Mouse (Mus musculus): ENCODE results near the gene Fbp1. TPM values are rescaled to one million over a fixed set of nuclear protein-coding genes. Genes with fewer than 3 reads are reported as not detected.

The Fbp1 gene
- polyA plus RNA-seq, 1 experiment = not detected

- Histone ChIP-seq H3K36me3 (ENCODE audit: control insufficient read depth, insufficient read depth) (no peaks in the 10 kb centered on the region), H3K27me3 (ENCODE audit: control insufficient read depth, insufficient read depth, insufficient read length) (no peaks in the 10 kb centered on the region), H3K4me3 (ENCODE audit: insufficient read depth, poor library complexity, severe bottlenecking) (no peak overlapping the region), H3K79me3 (ENCODE audit: low read depth) (no peaks in the 10 kb centered on the region), H3K79me2 (ENCODE audit: control insufficient read depth, insufficient read depth) (no peaks in the 10 kb centered on the region), H3ac (ENCODE audit: control insufficient read depth, insufficient read length, low read depth) (no peak overlapping the region)
- no peak for TF ChIP-seq USF1 (IDR thresholded peaks at IDR 0.05; ENCODE audit: low read depth)
- TF ChIP-seq CEBPB (IDR thresholded peaks at IDR 0.05; ENCODE audit: low read depth) = no peak
- TF ChIP-seq CTCF (IDR thresholded peaks at IDR 0.05; ENCODE audit: control insufficient read depth, insufficient read depth, insufficient read length) = no peak
- no peak for TF ChIP-seq MYOD1 (IDR thresholded peaks at IDR 0.05; ENCODE audit: control insufficient read depth, insufficient read length, low read depth)
- TF ChIP-seq MYOG (IDR thresholded peaks at IDR 0.05; ENCODE audit: control insufficient read depth, extremely low read depth, insufficient read length) = no peak
- no peak for TF ChIP-seq FOSL1 (IDR thresholded peaks at IDR 0.05; ENCODE audit: insufficient read depth, low read length, poor library complexity, severe bottlenecking)
- no peak for TF ChIP-seq MAX (IDR thresholded peaks at IDR 0.05)
Measured at GRCm38 (mm10) chr13:62923182-62923581, 35.1 kb upstream of the Fbp1 start.

GRCm38 (mm10) chr13:62922645-62923044, 34.6 kb upstream of the Fbp1 start:
- no peaks in the 10 kb centered on the region for H3K79me3 ChIP-seq (ENCODE audit: low read depth)
- no peak overlapping the region for H3K4me3 ChIP-seq (ENCODE audit: insufficient read depth, poor library complexity, severe bottlenecking)
- H3K36me3 ChIP-seq (ENCODE audit: control insufficient read depth, insufficient read depth) = no peaks in the 10 kb centered on the region
- H3K27me3 ChIP-seq (ENCODE audit: control insufficient read depth, insufficient read depth, insufficient read length) = no peaks in the 10 kb centered on the region
- H3ac ChIP-seq (ENCODE audit: control insufficient read depth, insufficient read length, low read depth) = no peak overlapping the region
- TF ChIP-seq CEBPB (IDR thresholded peaks at IDR 0.05; ENCODE audit: low read depth) (no peak), MYOD1 (IDR thresholded peaks at IDR 0.05; ENCODE audit: control insufficient read depth, insufficient read length, low read depth) (no peak), MYOG (IDR thresholded peaks at IDR 0.05; ENCODE audit: control insufficient read depth, extremely low read depth, insufficient read length) (no peak), FOSL1 (IDR thresholded peaks at IDR 0.05; ENCODE audit: insufficient read depth, low read length, poor library complexity, severe bottlenecking) (no peak), MAX (IDR thresholded peaks at IDR 0.05) (no peak), CTCF (IDR thresholded peaks at IDR 0.05; ENCODE audit: control insufficient read depth, insufficient read depth, insufficient read length) (no peak), USF1 (IDR thresholded peaks at IDR 0.05; ENCODE audit: low read depth) (no peak)
- H3K79me2 ChIP-seq (ENCODE audit: control insufficient read depth, insufficient read depth) = no peaks in the 10 kb centered on the region

DNA sequence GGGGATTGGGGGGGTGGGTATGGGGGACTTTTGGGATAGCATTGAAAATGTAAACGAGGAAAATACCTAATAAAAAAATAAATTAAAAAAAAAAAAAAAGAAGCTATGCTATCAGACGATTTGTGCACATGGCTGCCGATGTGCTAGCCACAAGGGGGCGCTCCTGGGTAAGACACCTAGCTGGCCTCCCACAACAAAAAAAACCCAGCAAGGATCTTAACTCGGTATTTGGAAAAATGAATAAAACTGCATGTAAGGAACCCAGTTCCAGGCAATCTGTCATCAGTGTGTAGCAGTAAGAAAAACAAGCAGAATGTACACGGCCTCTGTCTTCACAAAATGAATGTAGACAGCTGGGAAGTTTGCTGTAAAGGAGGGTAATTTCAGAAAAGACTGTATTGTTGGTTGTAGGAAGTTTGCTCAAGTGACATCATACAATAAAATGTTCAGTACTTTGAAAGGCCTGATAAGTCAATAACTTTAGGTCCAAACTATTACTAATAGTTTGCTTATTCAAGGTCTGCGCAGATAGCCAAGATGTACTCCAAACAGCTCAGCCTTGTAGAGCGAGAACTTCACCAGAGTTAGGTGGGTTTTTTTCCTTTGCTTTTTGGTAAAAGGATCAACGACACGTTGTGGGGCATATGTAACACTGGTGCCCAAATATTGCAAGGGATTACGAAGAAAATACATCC, 31.7 kb upstream of the Fbp1 start:
- no peaks in the 10 kb centered on the region for H3K36me3 ChIP-seq (ENCODE audit: control insufficient read depth, insufficient read depth)
- H3K27me3 ChIP-seq (ENCODE audit: control insufficient read depth, insufficient read depth, insufficient read length) = no peaks in the 10 kb centered on the region
- no peak overlapping the region for H3ac ChIP-seq (ENCODE audit: control insufficient read depth, insufficient read length, low read depth)
- H3K4me3 ChIP-seq (ENCODE audit: insufficient read depth, poor library complexity, severe bottlenecking) = no peak overlapping the region
- H3K79me3 ChIP-seq (ENCODE audit: low read depth) = no peaks in the 10 kb centered on the region
- TF ChIP-seq CTCF (IDR thresholded peaks at IDR 0.05; ENCODE audit: control insufficient read depth, insufficient read depth, insufficient read length) = peak; percentile 44
- TF ChIP-seq MYOG (IDR thresholded peaks at IDR 0.05; ENCODE audit: control insufficient read depth, extremely low read depth, insufficient read length) = no peak
- no peak for TF ChIP-seq CEBPB (IDR thresholded peaks at IDR 0.05; ENCODE audit: low read depth)
- TF ChIP-seq FOSL1 (IDR thresholded peaks at IDR 0.05; ENCODE audit: insufficient read depth, low read length, poor library complexity, severe bottlenecking) = no peak
- no peak for TF ChIP-seq USF1 (IDR thresholded peaks at IDR 0.05; ENCODE audit: low read depth)
- no peak for TF ChIP-seq MYOD1 (IDR thresholded peaks at IDR 0.05; ENCODE audit: control insufficient read depth, insufficient read length, low read depth)
- peak; percentile 75 for TF ChIP-seq MAX (IDR thresholded peaks at IDR 0.05)
- H3K79me2 ChIP-seq (ENCODE audit: control insufficient read depth, insufficient read depth) = no peaks in the 10 kb centered on the region

DNA sequence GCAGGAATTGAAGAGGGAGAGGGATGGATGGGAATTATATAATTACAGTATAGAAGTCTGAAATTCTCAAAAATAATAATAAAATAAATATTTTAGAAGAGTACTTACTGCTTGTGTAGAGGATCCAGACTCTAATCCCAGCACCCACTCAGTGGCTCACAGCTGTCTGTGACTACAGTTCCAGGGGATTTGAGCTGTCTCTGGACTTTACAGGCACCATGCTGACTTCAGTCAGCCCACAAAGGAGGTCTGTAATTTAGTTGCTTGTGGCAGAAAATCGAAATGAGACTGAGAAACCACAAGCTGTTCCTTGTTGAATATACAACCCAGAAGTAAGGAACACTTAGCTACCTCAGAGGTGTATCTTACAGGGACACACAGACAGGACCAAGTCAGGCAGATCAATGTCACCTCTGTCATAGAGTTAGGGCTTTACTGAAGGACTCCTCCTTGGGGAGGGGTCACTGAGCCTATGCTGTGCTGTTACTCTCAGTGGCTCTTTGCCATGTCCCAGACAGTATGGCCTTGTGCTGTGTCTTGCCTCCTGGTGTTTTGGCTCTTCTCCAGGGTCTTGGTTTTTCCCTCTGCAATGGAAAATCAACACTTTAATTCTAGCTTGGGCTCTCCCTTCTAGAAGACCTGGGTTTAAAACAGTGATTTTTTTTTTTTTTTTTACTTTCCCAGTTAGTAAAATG, 29.5 kb upstream of the Fbp1 start:
- H3K79me3 ChIP-seq (ENCODE audit: low read depth) = no peaks in the 10 kb centered on the region
- TF ChIP-seq USF1 (IDR thresholded peaks at IDR 0.05; ENCODE audit: low read depth) (no peak), MYOD1 (IDR thresholded peaks at IDR 0.05; ENCODE audit: control insufficient read depth, insufficient read length, low read depth) (no peak), FOSL1 (IDR thresholded peaks at IDR 0.05; ENCODE audit: insufficient read depth, low read length, poor library complexity, severe bottlenecking) (no peak), CTCF (IDR thresholded peaks at IDR 0.05; ENCODE audit: control insufficient read depth, insufficient read depth, insufficient read length) (no peak), MYOG (IDR thresholded peaks at IDR 0.05; ENCODE audit: control insufficient read depth, extremely low read depth, insufficient read length) (no peak), MAX (IDR thresholded peaks at IDR 0.05) (no peak), CEBPB (IDR thresholded peaks at IDR 0.05; ENCODE audit: low read depth) (no peak)
- no peak overlapping the region for H3ac ChIP-seq (ENCODE audit: control insufficient read depth, insufficient read length, low read depth)
- H3K36me3 ChIP-seq (ENCODE audit: control insufficient read depth, insufficient read depth) = no peaks in the 10 kb centered on the region
- H3K79me2 ChIP-seq (ENCODE audit: control insufficient read depth, insufficient read depth) = no peaks in the 10 kb centered on the region
- no peak overlapping the region for H3K4me3 ChIP-seq (ENCODE audit: insufficient read depth, poor library complexity, severe bottlenecking)
- no peaks in the 10 kb centered on the region for H3K27me3 ChIP-seq (ENCODE audit: control insufficient read depth, insufficient read depth, insufficient read length)

- H3K27me3 ChIP-seq (ENCODE audit: control insufficient read depth, insufficient read depth, insufficient read length) = peaks cover 6% of the 10 kb centered on the region
- H3ac ChIP-seq (ENCODE audit: control insufficient read depth, insufficient read length, low read depth) = no peak overlapping the region
- H3K79me3 ChIP-seq (ENCODE audit: low read depth) = no peaks in the 10 kb centered on the region
- H3K4me3 ChIP-seq (ENCODE audit: insufficient read depth, poor library complexity, severe bottlenecking) = no peak overlapping the region
- no peak for TF ChIP-seq USF1 (IDR thresholded peaks at IDR 0.05; ENCODE audit: low read depth)
- no peaks in the 10 kb centered on the region for H3K36me3 ChIP-seq (ENCODE audit: control insufficient read depth, insufficient read depth)
- H3K79me2 ChIP-seq (ENCODE audit: control insufficient read depth, insufficient read depth) = no peaks in the 10 kb centered on the region
Measured at GRCm38 (mm10) chr13:62916675-62917074, 28.6 kb upstream of the Fbp1 start.

Data from C2C12 (cell line).